Mouse (Mus musculus) gastrocnemius, postnatal 10 days (tissue): ENCODE measurements around the gene Alg6. TPM values are rescaled to one million over a fixed set of nuclear protein-coding genes. Genes with fewer than 3 reads are reported as not detected.

ENCODE experiments used
- total RNA-seq, 2 experiments: library from RNA; stranded (reverse); gene quantifications; 2 replicates each; pipeline ENCODE4 v1.2.3; 2021

Gene Alg6
- total RNA-seq, 2 experiments from 2014 or later: 10.5 to 10.6 TPM

Other genes starting within 250 kb of the Alg6 start
- gene Foxd3, start 59.4 kb upstream of the Alg6 start, total RNA-seq: 1 to 10 TPM; 4.6 to 4.7 TPM
- gene Efcab7, start 113.5 kb downstream of the Alg6 start, total RNA-seq: 1 to 10 TPM; 3.3 to 5.4 TPM
- gene Pgm1, start 213.8 kb downstream of the Alg6 start, total RNA-seq: 100 to 1,000 TPM; 757 to 836 TPM
- 1 to 10 TPM; 5.2 to 5.8 TPM for gene Itgb3bp, start 214.1 kb downstream of the Alg6 start, total RNA-seq